Mouse (Mus musculus) small intestine, adult 2 months (tissue): Measurements from ENCODE around the gene Gm49354. TPM values are rescaled to one million over a fixed set of nuclear protein-coding genes. Genes with fewer than 3 reads are reported as not detected.

Source experiments
- H3K27ac ChIP-seq: fragments of 200-500 bp; 2 replicates; pipeline ENCODE4 v1.5.1; 2012; ENCODE audit warnings: low read depth, low read length, control low read depth, inconsistent platforms; ENCODE audit not compliant: insufficient read depth
- H3K27me3 ChIP-seq: fragments of 200-500 bp; 2 replicates; pipeline ENCODE4 v1.6.1; 2012; ENCODE audit warnings: mild to moderate bottlenecking, moderate library complexity, low read length, inconsistent platforms; ENCODE audit not compliant: control insufficient read depth, insufficient read depth
- H3K36me3 ChIP-seq: fragments of 200-500 bp; 2 replicates; pipeline ENCODE4 v1.6.1; 2012; ENCODE audit warnings: mild to moderate bottlenecking, low read length, control low read depth, inconsistent platforms; ENCODE audit not compliant: control insufficient read depth, insufficient read depth
- H3K4me1 ChIP-seq: fragments of 200-500 bp; 2 replicates; pipeline ENCODE4 v1.6.1; 2012; ENCODE audit warnings: low read length, inconsistent platforms, mixed read lengths; ENCODE audit not compliant: control insufficient read depth, insufficient read depth, insufficient read length
- H3K4me3 ChIP-seq: fragments of 200-500 bp; 2 replicates; pipeline ENCODE4 v1.5.1; 2012; ENCODE audit warnings: low read depth, mild to moderate bottlenecking, control low read depth, inconsistent platforms, low read length, moderate library complexity
- CTCF ChIP-seq: fragments of 200-500 bp; IDR thresholded peaks from 2 replicates; pipeline ENCODE4 v1.5.1; 2012; ENCODE audit warnings: low read depth, mild to moderate bottlenecking, control low read depth, inconsistent platforms, low read length, moderate library complexity, mixed read lengths; ENCODE audit not compliant: insufficient replicate concordance, insufficient read length; ENCODE audit errors: extremely low read depth
- POLR2A ChIP-seq: fragments of 200-500 bp; IDR thresholded peaks from 2 replicates; pipeline ENCODE4 v1.6.1; 2012; ENCODE audit warnings: low read depth, mild to moderate bottlenecking, control low read depth, inconsistent platforms, low read length, moderate library complexity
- WGBS: fragments of 180-500 bp; shearing (Covaris S2); methylation state at CpG from one replicate; pipeline ENCODE4 v1.1.7; 2018; 5-methylcytosine and 5-hydroxymethylcytosine counted together
- polyA plus RNA-seq: library from polyadenylated mRNA; depleted of rRNA; stranded (reverse); fragments of >200 nt; gene quantifications from 2 replicates; pipeline ENCODE4 v1.2.3, GENCODE M21; 2012; rRNA removed

The Gm49354 gene
- polyA plus RNA-seq, 1 experiment, result not detected

DNA sequence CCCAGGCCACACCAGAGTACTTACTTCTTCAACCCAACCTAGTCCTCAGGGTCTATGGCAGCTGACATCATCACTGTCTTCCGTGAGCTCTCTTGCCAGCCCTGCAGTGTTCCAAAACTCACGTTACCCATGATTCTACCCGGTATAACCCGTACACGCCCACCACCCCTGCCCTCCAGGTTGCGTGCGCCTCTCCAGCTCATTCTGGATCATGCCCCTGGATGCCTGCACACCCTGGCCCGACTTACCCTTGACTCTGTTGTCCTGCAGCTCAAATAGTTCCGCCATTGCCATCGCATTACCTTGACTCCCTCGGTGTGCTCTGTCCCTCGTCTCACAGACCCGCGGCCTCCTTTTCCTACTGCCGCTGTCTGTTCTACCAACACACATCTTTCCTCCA lies 71.8 kb downstream of the Gm49354 start, which contains the start of gene Spata31d1a:
Gene Spata31d1a (minus strand): TSS at position 101 of the 400 bp plus-strand sequence.
- 88% methylated on average over 15 of the region's 15 CpGs for WGBS
- H3K4me1 ChIP-seq, result no peaks in the 10 kb centered on the region
- TF ChIP-seq POLR2A, result no peak
- no peak for TF ChIP-seq CTCF
- no peaks in the 10 kb centered on the region for H3K27me3 ChIP-seq
- H3K4me3 ChIP-seq, result no peak within 1 kb of the TSS
- H3K27ac ChIP-seq, result no peak within 1 kb of the TSS
- no peaks in the 10 kb centered on the region for H3K36me3 ChIP-seq

Other genes starting within 250 kb of the Gm49354 start
- gene Agtpbp1, start 197.0 kb downstream of the Gm49354 start, polyA plus RNA-seq, result 1.7 and 2.9 TPM in 2 replicates
- gene Naa35, start 197.0 kb downstream of the Gm49354 start, polyA plus RNA-seq, result 20.2 and 31.3 TPM in 2 replicates
- 25.2 and 29.1 TPM in 2 replicates for gene Golm1, start 106.4 kb downstream of the Gm49354 start, polyA plus RNA-seq
- gene 4921517D22Rik, start 88.1 kb downstream of the Gm49354 start, polyA plus RNA-seq, result not detected in 2 replicates
- gene Spata31d1a, start 71.9 kb downstream of the Gm49354 start, polyA plus RNA-seq, result not detected in 2 replicates
- gene Spata31d1b, start 70.0 kb downstream of the Gm49354 start, polyA plus RNA-seq, result not detected in 2 replicates
- gene Spata31d1d, start 50.5 kb downstream of the Gm49354 start, polyA plus RNA-seq, result not detected in 2 replicates
- gene 1700014D04Rik, start 35.5 kb downstream of the Gm49354 start, polyA plus RNA-seq, result 0.04 TPM in 1 of 2 replicates, not detected in the other
- gene Isca1, start 12.4 kb downstream of the Gm49354 start, polyA plus RNA-seq, result 28.8 and 40.1 TPM in 2 replicates
- 11.7 and 33.3 TPM in 2 replicates for gene Tut7, start 40.9 kb upstream of the Gm49354 start, polyA plus RNA-seq